Mouse (Mus musculus): ENCODE data around the gene Safb2.

DNA sequence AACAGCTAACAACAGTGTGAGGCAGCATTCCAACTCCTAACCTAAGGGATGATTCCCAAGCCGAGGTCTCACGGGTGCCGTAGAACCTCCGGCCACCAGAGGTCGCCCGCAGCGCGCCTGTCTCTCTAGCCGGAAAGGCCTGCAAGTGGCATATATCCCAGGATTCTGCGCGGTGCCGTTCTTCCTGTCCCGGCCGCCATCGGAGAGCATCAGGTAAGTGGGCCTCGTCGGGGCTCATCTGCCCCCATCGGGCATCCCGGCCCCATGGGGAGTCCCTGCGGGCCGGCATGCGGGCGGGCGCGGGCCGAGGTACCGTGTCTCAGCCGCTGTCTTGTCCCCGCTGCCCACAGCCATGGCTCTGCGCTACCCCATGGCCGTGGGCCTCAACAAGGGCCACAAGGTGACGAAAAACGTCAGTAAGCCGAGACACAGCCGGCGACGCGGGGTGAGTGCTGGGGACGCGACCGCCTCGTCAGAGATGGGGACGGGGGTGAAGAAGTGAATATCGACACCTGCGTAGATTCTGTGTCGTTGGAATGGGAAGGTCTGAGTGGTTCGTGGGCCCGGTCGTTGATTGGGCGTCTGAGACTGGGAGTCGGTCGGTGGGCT, 29.0 kb upstream of the Safb2 start, which contains the start of gene Rpl36:
- peak; percentile 99 for TF ChIP-seq CTCF (IDR thresholded peaks at IDR 0.05; ENCODE audit: low read depth)
- TF ChIP-seq EP300 (optimal IDR thresholded peaks at IDR 0.05), result peak; percentile 37

Data from stomach, postnatal 0 days (tissue).